Mouse (Mus musculus) brain, embryonic 18.5 days (tissue): ENCODE data around the gene Map4k3.
"Not testable (repeated sequence)": the region's sequence is repeated elsewhere in the genome, so short reads cannot be mapped to it uniquely, and the experiment has no call there.

Experiments used
- DNase-seq: peaks from one replicate; pipeline ENCODE4 v3.0.0-alpha.2; 2012; ENCODE audit warnings: low read depth, low spot score

Gene Map4k3

DNA sequence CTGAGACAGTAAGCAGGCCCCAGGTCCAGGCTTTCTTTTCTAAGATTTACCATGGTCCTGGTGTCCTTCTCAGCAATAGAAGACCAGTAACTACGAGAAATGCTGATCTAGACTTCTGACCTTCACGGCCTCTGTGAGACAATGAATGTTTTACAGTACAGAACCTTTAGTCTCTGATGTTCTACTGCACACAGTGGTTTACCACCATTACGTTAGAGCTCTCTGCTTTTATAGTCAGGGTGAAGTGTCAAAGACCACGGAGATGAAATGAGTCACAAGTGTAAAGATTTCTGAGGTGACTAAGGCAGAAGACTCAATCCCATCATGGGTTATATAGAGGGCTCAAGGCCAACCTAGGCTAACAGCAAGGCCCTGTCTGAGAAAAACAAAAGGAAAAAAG, 95.9 kb downstream of the Map4k3 start:
- DNase-seq = no peak

DNA sequence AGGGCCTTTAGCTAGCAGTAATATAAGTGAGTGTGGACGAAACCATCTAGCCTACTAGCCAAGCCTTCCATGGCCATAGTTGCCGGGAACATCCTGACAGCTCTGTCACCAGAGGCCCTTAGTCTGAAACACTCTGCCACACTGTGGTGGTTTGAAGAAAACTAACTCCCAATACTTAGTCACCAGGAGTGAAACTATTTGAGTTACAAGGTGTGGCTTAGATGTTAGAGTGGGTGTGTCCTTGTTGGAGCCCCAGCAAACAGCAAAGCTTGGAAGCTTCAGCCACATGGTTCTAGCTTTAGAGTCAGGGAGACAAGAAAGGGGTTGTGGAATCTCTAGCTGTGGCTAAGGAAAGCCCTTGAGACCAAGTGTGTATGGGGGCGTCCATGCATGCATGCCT, 97.3 kb downstream of the Map4k3 start:
- no peak for DNase-seq

DNA sequence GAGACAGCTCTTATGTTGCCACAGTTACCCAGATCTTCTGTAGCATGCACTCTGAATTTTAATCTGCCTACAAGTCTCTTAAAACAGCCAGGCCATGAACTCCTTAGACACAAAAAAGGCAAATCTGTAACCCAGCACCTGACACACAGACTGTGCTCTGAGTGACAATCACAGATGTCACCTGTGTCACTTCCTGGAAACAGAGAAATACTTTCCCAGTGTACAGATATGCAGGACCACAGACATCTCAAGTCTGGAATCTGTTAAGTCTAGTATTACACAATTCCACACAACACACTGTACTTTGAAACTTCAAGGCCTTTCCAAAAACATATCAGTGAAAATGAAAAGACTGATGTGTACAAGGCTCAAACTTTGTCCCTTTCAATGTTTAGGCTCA, 103.3 kb downstream of the Map4k3 start:
- DNase-seq = no peak

DNA sequence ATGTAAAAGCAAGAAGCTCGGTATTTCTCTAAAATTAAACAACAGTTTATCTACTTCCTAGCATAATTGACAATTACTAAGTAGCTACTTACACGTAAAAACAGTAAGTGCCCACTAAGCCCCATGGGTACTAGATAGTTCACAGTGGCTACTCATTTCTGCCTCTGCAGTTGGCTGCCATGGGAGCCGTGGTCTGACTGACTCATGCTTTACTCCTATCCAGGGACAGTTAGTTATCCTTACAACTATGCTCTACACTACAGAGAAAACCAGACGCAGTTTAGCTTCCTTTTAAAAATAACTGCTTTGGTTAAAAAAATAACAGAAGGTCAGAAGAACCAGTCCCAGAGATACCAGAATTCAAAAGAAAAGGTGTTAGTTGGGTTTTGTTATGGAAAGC, 106.6 kb downstream of the Map4k3 start:
- no peak for DNase-seq

DNA sequence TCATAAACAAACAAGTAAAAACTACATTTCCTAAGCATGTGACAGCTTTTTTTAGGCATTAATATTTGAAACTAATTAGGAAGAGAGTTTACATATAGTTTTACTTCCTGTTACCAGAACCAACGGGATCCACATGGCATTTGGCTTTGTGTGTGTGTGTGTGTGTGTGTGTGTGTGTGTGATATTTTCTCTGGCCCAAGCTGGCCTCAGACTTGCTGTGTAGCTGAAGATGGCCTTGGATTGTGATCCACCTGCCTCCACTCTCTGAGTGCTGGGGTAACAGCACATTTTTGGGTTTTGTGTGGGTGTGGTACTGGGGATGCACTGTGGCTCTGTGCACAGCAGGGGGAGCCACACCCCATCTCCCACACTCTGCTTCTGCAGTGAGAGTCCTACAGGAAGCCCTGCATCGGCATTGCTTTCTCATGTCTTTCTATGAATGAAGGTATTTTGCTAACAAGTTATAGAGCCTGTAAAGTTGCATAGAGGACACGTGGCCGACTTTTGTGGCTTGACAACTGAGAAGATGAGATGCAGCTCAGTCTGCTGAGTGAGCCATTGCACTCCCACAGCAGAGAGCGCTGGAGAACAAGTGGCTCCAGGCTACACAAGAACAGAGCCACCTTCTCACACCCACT, 107.4 kb downstream of the Map4k3 start:
- no peak for DNase-seq

DNA sequence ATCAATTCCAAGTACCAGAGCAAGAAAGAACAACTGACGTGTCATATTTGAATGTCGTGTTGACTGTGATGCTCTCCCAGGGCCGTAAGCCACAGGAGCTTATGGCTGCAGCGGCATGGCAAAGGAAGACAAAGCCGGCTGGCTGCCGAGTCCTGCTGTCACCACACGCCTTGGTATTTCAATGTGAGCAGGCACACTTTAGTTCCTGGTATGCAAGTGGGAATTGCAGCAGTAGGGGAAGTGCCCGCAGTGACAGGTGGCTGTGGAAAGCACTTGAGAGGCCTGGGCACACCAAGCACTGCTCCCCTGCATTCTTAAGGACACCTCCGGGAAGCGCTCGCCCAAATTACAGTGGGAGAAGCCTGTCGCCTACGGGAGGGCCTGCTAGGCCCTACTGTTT, 108.7 kb downstream of the Map4k3 start:
- DNase-seq = no peak

DNA sequence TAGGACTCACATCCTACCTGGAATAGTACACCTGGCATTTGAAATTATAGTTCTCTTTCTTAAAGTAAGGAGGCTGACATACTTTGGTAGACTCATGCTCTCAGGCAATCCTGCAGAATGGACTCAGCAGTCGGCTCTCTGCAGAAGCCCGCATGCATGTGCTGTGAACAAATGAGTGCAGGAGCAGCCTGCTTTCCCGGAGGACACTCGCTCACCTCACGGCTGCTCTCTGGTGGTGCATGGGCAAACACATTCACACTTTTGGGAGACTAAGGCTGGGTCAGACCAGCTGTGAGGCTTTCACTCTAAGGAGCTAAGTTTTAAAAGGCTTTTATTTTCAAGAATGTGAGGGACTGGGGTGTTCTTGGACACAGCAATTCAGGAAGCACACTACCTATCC, 109.4 kb downstream of the Map4k3 start:
- no peak for DNase-seq

DNA sequence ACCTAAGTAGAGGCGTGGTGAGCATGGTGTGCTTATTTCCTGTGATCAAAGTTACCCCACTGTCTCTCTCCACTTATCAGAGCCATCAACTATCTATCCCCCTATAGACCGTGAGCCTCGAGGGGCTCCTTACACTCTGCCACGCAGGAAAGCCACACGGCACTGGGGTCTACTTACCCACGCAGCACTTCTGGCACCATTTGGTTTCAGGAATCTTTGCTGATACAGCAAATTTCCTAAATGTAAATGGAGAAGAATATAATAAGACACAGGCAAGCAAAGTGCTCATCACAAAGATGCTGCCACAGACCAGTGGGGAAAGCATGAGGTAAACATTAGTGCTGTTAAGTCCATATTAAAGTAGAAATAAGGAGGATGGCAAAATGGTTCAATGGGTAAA, 124.5 kb downstream of the Map4k3 start:
- no peak for DNase-seq

DNA sequence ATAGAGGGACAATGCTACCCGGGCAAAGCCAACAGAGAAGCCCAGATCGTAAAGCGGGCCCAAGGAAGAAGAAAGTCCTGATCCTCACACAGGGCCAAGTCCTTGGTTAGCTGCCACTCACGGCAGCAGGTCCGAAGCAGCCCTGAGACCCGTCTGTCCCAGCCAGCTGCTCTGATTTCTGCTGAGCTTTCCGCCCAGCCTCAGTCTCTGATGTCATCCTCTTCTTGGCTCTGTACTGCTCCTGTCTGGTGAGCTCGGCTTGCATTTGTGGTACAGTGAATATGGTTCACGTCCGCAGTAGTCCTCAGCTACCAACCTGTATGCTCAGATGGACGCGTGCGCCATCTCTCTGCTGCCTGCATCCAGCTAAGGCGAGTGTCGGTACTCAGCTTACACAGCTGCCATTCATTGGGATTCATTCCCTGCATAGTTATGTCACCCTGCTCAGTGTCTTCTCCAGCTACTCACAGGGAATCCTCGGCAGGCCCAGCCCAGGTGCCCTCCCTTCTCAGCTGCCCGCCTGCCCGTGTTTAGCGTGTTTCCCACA, 125.1 kb downstream of the Map4k3 start:
- no peak for DNase-seq

DNA sequence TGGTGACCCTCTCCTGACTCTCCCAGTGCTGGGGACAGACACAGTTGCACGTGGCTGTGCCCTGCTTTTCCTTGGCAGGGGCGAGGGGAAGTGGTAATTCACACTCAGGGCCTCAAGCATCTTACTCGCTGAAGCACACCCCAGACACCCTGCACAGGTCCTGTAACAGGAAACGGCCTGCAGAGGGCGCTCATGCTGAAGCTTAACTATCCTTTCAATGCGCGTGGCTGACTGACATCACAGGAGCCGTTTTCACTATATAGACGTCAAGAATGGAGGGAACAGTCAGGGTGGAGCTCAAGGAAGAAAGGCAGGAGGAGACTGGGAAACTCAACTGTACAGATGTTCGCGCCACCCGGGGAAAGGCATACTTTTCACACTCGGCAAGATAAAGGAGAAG, 126.9 kb downstream of the Map4k3 start:
- DNase-seq = no peak

DNA sequence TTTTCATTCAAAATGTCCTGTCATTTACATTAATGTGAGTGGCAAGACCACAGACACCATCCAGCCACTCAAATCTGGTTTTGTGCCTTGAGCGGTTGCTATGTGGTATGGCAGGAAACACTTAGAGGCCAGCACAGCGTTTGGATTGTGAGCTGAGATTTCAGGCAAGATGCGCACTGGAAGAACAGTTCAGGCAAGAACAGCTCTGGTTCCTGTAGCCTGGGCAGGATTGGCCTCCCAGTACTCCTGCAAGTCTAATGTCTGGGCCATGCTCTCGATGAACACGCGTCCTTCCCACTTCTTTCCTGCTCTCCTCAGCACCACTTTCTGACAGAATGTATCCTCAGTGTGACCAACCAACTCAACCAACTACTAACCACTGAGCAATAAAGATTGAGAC, 145.2 kb downstream of the Map4k3 start:
- DNase-seq = no peak

DNA sequence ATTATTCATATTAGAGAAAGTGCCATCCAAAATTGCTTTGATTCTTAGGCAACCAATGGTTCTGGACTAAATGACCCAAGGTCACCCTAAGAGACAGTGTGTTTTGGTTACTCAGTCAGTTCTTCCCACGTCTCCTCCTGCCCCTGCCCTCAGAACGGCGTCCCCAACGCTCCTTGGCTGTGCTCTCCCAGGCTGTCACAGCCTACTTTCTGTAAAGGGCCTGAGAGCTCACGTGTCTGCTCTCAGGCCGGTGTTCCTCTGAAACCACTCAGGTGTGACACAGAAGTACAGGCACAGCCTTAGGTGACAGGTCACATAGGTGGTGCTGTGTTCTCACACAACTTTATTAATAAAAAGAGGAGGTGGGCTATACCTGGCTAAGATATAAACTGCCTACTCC, 148.4 kb downstream of the Map4k3 start:
- DNase-seq = no peak

DNA sequence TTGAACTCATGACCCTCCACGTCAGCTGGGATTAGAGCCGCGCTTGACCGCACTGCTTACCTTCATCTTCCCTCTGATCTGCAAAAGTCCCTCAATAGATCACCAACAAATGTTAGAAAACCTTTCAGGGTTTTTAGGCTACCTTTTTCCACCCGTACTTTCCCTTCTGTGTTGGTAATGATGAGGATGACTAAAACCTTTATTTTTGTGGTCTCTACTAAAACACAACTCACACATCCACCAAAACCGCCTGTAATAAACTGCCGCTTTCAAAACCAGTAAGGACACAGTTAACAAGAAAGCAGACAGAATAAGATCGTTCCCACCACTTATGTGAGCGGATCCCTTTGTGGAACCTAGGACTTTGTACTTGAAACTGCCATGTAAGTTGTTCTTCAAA, 149.2 kb downstream of the Map4k3 start:
- no peak for DNase-seq

DNA sequence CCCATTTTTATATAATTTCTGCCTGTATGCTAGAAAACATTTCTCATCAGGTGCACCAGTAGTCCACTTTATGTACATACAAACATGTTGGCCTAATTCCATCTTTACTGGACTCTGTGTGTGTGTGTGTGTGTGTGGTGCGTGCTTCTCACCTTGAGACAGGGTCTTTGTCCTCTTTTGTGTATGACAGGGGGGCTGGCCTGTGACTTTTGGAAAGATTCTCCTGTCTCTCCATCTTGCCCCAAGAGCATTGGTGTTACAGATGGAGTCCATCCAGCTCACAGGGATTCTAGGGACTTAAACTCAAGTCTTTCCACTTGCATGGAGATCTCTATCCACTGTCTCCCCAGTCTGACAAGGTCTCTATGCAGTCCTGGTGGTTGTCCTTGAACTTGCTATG, 150.2 kb downstream of the Map4k3 start:
- no peak for DNase-seq

DNA sequence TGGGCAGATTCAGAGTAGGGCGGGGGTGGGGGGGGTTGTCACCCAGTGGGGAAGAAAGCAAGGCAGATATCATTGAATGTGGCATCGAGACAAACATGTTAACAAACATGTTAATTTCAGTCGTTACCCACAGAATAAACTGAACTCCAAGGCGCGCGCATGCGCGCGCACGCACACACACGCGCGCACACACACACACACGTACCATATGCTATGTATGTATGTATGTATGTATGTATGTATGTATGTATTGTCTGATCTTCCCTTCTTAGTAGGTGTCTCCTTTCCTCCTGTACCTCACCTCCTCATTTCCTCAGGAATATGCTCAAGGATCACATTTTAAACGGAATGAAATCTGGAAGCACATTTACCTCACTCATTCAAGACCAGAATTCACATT, 150.6 kb downstream of the Map4k3 start, which contains the start of gene Cdkl4:
Gene Cdkl4 (minus strand): TSS at position 175 of the 400 bp plus-strand sequence.
- DNase-seq = no peak

DNA sequence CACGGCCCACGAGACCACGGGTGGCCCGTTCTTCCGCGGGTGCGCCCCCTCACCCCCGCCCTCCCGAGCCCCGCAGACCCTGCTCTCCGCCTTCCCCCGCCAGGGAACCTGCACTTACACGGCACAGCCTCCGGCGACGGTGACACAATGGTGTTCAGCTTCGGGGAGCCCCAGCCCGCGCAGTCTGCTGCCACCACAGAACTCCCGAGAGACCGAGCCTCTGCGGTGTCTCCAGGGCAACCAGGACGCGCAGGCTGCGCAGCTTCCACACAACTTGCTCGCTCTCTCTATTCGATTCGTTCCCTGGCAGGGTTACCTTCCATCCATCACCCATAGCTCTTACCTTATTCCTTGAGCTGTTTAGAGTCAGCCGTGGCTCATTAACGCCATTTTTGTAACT, 151.1 kb downstream of the Map4k3 start:
- peak; percentile 52 for DNase-seq

DNA sequence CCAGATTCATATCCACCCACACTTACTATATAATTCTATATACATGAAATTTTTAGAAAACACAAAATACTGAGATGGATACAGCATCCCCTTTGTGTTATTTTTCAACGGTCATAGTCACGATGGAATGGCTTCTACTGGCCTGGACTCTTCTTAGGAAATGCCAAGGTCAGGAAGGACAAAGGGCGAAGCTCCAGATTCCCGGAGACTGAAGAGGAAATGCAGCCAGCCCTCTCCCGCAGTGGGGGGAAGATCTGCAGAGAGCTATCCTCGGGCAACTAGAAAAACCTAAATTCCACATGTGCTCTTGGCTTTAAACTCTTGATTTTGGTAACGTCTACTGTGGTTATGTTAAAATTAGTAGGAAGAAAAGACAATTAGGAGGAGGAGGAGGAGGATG, 153.3 kb downstream of the Map4k3 start:
- no peak for DNase-seq

DNA sequence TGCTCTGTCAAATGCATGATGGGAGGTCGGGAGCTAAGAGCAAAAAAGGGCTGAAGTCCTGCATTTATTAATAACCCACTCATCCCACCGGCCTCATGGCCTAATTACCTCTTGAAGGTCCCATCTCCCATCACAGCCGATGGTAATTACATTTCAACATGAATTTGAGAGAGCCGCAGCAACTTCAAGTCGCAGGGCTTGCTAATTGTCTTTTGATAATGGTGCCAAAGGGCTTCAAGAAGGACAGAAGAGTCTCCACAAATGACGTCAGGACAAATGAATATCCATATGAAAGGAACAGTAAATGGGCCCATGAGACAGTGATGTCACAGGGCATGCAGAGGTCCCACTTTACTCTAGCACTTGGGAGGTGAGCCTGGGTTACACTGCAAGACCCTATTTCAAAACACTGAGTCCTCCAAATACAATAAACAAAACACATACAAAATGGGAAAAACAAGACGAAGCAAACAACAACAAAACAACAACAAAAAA, 153.8 kb downstream of the Map4k3 start:
- no peak for DNase-seq

DNA sequence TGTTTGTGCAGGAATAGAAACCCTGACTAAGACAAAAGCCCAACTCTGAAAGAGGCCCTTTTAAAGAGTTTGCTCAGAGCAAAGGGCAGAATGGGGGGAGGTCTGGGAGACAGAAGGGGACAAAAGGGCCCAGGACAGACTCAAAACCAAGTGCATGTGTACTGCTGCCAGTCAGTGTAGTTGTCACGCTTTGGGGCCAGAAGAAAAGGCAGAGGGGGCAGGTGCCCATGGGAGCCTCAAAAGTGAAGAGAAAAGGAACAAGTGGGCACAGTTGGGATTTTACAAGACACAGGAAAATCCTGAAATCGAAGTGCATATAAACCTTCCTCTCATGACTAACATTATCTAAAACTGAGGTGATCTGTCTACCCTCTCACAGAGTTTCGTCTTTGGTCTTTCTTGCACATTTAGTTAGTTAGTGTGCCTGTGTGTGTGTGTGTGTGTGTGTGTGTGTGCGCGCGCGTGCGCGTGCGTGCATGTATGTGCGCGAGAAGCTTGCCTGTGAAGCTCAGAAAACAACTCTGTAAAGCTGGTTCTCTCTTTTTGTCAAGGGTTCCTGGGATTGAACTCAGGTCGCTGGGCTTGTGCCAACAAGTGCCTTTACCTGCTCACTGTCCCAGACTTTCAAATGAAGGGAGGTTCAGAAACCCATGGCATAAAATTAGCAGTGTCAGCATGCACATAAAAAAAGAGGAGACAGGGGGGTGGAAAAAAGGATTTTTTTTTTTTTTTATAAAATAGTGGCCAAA, 155.9 kb downstream of the Map4k3 start:
- DNase-seq = no peak

DNA sequence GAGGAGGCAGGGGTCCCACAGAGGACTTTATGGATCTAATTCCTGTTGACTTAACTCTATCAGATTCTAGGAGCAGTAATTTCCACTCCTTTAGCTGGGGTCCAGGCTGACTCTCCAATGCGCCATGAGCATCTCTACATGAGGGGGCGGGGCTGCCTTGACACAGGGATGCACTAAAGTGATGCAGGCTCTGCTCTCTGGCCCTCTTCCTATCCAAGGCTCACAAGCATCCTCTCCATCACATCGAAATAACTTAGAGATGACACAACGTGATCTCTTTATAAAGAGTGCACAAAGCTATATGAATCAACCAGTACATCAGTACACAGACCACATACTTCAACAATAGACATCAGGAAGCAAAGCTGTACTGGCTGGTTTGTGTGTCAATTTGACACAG, 156.8 kb downstream of the Map4k3 start:
- no peak for DNase-seq

DNA sequence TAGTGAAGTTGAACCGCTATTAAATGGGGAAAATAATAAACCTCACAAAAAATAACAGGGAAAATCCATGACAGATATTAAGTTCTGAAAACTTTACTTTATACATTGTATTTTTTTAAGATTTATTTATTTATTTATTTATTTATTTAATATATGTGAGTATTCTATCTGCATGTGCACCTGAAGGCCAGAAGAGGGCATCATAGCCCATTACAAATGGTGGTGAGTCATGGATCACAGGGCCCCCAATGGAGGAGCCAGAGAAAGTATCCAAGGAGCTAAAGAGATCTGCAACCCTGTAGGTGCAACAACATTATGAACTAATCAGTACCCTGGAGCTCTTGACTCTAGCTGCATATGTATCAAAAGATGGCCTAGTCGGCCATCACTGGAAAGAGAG, 158.6 kb downstream of the Map4k3 start:
- DNase-seq = not testable (repeated sequence)

DNA sequence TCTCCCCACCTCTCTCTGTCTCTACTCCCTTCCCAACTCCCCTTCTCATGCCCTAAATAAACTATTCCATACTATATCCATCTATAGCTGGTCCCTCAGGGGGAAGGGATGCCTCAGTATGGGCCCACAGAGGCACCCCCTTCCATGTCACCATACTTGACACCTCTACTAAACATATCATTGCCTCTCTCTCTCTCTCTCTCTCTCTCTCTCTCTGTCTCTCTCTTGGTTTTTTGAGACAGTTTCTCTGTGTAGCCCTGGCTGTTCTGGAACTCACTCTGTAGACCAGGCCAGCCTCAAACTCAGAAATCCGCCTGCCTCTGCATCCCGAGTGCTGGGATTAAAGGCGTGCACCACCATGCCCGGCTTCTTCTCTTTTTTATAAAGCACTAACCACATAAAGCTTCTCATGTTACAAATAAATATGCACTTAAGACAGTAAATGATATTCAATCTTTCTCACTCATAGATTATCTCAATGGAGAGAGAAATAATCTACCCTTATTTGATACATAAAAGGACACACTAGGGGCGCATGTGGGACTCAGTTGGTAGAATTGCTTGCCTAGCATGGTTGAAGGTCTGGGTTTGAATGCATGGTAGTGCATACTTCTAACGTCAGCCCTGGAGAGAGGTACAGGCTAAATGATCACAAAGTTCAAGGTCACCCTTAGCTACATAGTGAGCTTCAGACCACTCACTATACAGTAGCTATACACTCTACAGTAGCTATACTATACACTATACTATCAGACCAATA, 159.3 kb downstream of the Map4k3 start:
- DNase-seq = no peak
